Mouse (Mus musculus): ENCODE results near the gene Ncoa6. TPM values are rescaled to one million over a fixed set of nuclear protein-coding genes. Genes with fewer than 3 reads are reported as not detected.
A peak's percentile ranks its signal among the peaks of the same experiment; 100 is the strongest.

Gene Ncoa6
- total RNA-seq, 2 experiments from 2014 or later: 60.9 to 63.3 TPM

- DNase-seq (ENCODE audit: low spot score in 2 of 2): no peak
Observed at GRCm38 (mm10) chr2:155442916-155443315, 30.8 kb downstream of the Ncoa6 start.

DNA sequence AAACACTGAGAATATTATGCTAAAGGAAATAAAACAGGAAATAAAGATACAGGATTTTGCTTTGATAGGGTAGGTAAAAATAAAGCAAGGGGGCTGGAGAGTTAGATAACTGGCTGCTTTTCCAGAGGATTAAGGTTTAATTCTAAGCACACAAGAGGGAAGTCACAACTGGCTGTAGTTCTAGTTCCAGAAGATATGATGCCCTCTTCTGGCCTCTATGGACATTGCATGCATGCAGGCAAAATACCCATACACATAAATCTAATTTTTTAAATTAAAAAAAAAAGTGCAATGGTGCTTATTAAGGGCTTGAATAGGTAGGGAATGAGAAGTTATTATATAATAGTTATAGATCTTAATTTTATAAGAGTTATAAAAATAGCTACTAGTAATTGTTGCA lies 37.2 kb downstream of the Ncoa6 start:
- no peak for DNase-seq (ENCODE audit: low spot score in 2 of 2)

- DNase-seq (ENCODE audit: low spot score in 2 of 2): no peak
Observed at GRCm38 (mm10) chr2:155420911-155421310, 52.8 kb downstream of the Ncoa6 start.

GRCm38 (mm10) chr2:155404635-155405034 lies 69.1 kb downstream of the Ncoa6 start:
- DNase-seq (ENCODE audit: low spot score in 2 of 2): no peak

GRCm38 (mm10) chr2:155401926-155402325 lies 71.8 kb downstream of the Ncoa6 start:
- no peak for DNase-seq (ENCODE audit: low spot score in 2 of 2)

- DNase-seq (ENCODE audit: low spot score in 2 of 2): no peak
Observed at GRCm38 (mm10) chr2:155400276-155400675, 73.4 kb downstream of the Ncoa6 start.

- DNase-seq (ENCODE audit: low spot score in 2 of 2): no peak
Observed at GRCm38 (mm10) chr2:155394586-155394985, 79.1 kb downstream of the Ncoa6 start.

GRCm38 (mm10) chr2:155388573-155388972 lies 85.1 kb downstream of the Ncoa6 start:
- no peak for DNase-seq (ENCODE audit: low spot score in 2 of 2)

- DNase-seq (ENCODE audit: low spot score in 2 of 2): no peak
Observed at GRCm38 (mm10) chr2:155387052-155387451, 86.6 kb downstream of the Ncoa6 start.

DNA sequence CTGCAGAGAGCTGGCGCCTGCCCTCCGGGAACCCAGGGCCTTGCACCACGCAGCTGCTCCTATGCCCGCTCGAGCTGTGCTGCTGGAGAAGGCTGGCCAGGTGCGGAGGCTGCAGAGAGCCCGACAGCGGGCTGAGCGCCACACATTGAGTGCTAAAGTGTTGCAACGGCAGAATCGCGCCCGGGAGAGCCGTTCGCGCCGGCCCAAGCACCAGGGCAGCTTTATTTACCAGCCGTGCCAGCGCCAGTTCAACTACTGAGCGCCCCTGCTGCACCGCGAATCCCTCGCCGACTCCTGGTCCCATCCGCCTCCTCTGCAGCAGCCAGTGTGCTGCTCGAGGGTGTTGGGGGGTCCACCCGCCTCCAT lies 87.2 kb downstream of the Ncoa6 start:
- DNase-seq (ENCODE audit: low spot score in 2 of 2): no peak

DNA sequence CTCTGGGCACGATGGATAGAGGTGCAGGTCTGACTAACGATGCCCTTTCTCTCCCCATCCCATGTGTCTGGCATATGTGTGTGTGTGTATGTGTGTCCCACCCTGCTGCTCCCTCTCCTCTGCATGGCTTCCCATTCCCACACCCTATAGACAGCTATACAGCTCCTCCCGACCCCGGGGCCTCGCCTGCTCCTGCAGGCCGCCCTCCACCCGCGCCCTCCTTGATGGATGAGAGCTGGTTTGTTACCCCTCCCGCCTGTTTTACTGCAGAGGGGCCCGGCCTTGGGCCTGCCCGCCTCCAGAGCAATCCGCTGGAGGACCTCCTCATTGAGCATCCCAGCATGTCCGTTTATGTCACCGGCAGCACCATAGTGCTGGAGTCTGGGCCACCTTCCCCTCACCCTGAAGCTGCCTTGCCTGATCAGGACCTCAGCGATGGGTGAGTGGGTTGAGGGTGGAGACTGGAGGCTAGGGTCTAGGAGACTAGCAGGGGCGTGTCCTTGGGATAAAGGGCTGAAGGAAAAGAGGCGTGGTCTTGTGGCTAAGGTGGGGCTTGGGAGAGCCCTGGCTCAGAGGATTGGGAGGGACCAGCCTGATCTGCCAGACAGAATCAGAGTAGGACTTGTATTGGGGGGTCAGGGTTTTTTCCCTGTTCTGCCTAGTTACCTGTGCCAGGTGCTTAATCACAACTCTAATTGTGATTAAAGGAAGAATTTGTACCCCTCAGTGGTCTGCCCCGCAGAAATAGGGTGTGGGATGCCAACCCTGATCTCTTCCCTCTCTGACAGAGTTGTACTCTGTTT lies 87.8 kb downstream of the Ncoa6 start:
- no peak for DNase-seq (ENCODE audit: low spot score in 2 of 2)

DNA sequence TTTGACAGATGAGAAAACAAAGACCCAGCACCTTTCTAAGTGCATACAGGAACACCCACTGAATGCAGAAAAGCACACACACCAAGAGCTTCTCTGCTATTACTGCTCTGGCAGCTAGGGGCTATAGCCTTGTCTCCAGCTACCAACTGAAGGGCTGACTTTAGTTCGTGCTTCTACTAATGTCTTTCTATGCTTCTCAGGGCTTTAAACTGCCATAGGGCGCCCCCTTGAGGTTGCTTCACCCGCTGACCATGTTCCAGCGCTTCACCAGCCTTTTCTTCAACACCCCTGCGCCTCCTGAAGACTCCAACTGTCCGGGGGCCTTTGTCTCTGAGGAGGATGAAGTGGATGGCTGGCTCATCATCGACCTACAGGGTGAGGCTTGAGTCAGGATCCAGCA lies 88.6 kb downstream of the Ncoa6 start:
- peak; percentile 69 to 91 for DNase-seq (ENCODE audit: low spot score in 2 of 2)

DNA sequence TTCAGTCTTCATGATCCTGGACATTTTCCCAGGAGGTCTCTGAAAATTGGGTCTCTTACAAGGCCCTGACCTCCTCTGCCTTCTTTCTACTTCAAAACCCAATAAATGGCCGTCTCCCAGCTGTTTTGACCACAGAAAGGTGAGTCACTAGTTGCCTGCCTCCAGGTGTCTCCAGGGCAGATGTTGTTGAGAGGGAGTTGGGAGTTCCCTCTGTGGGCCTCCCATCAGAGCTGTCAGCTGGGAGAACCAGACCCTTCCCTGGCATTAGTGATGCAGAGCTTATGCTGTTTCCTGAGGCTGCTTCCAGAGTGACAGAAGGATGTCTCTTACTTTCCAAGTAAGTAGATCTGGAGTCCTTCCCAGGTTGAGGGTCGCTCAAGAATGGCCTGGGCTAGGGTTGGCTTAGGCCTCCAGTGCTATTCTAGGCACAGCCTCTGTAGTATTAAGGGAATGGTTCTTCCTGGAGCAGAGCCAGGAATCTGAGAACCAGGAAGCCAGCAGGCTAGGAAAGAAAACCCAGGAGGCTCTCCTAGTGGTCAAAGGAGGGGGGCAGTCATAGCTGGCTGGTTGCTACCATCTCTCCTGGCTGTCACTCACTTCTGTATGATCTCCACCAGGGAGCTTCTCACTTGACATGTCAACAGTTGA lies 90.8 kb downstream of the Ncoa6 start:
- DNase-seq (ENCODE audit: low spot score in 2 of 2): no peak

DNA sequence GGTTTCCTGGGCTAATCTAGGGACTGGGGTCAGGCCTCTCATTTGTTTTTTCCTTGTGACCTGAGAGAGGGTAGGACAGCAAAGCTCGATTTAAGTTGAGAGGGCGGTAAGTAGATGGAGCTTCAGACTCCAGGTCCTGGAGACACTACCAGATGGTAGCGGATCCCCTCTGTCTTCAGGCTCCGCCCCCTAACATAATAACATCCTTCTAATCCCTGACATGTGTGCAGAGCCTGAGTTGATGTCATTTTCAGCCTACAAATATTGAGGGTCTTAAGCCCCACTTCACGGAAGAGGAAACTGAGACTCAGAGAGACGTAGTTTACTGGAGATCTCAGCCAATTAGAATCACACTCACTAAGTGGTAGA lies 91.4 kb downstream of the Ncoa6 start:
- DNase-seq (ENCODE audit: low spot score in 2 of 2): no peak

DNA sequence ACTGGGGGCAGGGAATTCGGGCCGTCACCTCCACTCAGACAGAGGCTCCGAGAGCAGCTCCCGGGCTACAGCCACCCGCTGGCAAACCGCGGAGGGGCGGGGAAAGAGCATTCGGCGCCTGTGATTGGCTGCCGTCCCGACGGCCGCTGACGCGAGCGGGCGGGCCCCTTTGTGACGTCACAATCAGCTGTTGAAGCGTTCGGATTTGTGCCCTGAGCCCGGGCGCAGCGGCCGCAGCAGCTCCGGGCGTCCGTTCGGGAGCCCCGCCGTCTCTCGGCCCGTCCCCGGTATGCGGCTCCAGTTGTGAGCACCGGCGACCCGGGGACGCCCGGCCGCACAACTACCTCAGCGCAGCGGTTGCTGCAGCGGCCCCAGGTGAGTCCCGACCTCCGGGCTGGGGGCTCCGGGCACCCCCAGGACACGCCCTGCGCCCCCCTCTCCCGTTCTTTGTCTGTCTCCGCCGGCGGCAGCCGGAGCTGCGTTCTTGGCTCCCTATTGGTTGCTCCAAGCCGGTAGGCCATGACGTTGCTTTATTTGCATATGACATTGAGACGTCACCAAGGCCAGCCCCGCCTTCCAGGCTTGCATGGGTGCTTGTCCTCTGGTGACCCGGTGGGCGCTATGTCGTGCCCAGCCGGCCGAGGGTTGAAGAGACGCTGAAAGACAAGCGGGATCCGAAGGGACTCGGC lies 91.9 kb downstream of the Ncoa6 start:
- peak; percentile 96 to 98 for DNase-seq (ENCODE audit: low spot score in 2 of 2)

GRCm38 (mm10) chr2:155381060-155381437 lies 92.6 kb downstream of the Ncoa6 start:
- no peak for DNase-seq (ENCODE audit: low spot score in 2 of 2)

DNA sequence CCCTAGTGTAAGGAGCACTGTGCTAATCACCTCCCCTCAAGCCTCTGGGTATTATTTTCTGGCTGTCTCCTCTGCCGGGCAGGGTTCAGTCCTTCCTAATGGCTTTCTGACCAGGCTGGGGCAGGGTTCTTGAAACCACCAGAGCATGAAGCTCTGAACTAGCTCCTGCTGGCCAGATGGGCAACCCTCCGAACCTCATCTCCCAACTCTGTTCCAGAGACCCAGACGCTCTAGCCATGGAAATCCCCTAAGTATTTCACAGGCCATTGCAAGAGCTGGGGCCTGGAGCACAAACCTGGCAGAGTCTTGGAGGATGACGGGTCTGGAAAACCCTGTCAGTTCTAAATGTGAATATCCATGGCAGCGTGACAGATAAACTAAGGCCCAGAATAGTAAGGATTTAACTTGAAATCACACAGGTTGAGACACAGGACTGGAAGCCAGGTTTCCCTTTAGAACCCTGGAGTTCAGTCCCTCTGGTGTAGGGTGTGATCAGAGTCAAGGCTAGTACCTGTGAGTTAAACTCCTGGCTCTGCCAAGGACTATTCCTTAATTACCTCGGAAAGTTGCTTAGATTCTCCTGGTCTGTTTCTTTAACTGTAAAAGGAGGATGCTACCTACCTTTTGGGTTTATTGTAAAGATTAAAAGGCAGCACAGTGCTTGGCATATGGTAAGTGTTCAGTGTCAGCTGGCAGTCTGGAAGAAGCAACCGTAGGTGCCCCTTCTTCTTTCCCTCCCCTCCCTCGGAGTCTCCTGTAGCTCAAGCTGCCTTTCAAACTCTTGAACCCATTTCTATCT lies 93.2 kb downstream of the Ncoa6 start, which contains the start of gene Trp53inp2:
Gene Trp53inp2, plus strand, starts transcription at position 799 of the 799 bp plus-strand sequence.
- DNase-seq (ENCODE audit: low spot score in 2 of 2): no peak

- DNase-seq (ENCODE audit: low spot score in 2 of 2): no peak
Observed at GRCm38 (mm10) chr2:155376191-155376590, 97.5 kb downstream of the Ncoa6 start.

DNA sequence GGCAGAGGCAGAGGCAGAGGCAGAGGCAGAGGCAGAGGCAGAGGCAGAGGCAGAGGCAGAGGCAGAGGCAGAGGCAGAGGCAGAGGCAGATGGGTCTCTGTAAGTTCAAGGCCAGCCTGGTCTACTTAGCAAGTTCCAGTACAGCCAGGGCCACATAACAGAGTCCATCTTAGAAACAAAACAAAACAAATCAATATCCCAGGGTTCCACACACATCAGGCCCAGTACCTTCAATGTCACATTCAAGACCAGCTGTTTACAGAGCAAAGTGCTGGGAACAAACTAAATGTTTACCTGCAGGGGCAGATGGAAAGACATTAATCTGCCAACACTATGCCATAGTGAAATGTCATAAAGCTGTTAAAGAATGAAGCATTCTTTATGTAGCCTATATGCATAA lies 99.2 kb downstream of the Ncoa6 start:
- DNase-seq (ENCODE audit: low spot score in 2 of 2): no peak

- no peak for DNase-seq (ENCODE audit: low spot score in 2 of 2)
Observed at GRCm38 (mm10) chr2:155373886-155374285, 99.8 kb downstream of the Ncoa6 start.

GRCm38 (mm10) chr2:155373302-155373701 lies 100.4 kb downstream of the Ncoa6 start:
- no peak for DNase-seq (ENCODE audit: low spot score in 2 of 2)

Data from layer of hippocampus, adult 18-20 months (tissue).